Mouse (Mus musculus) testis, adult 2 months (tissue): ENCODE results near the gene Fam198a.

Experiments used
- CTCF ChIP-seq: fragments of 200-500 bp; IDR thresholded peaks from 2 replicates; pipeline ENCODE4 v1.5.1; 2012; ENCODE audit warnings: low read depth, mild to moderate bottlenecking, inconsistent platforms, low read length, moderate library complexity; ENCODE audit not compliant: control insufficient read depth, insufficient read depth, insufficient replicate concordance
- POLR2A ChIP-seq: fragments of 200-500 bp; IDR thresholded peaks from 2 replicates; pipeline ENCODE4 v1.6.1; 2012; ENCODE audit warnings: low read depth, mild to moderate bottlenecking, inconsistent platforms, low read length, moderate library complexity; ENCODE audit not compliant: control insufficient read depth

DNA sequence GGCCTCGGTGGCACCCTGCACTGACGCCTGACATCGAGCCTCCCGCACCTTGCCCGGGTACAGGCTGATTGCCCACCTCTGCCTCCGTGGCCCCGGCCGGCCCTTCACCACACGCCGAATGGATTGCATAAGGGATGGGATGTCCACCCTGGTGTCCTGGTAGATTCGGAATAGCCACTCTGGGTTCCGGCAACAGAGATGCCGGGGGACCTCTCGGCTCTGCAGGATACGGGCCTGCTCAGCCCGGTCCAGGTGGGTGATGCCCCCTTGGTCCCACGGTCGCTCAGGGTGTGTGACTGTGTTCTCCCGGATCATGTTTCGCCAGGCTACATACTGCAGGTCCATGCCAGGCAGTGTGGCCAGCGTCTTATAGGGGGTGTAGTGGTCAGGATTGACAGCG, 31.4 kb downstream of the Fam198a start:
- no peak for TF ChIP-seq CTCF
- no peak for TF ChIP-seq POLR2A
